Mouse (Mus musculus) small intestine, adult 2 months (tissue): Measurements from ENCODE around the gene Gal3st2.
"Not testable (repeated sequence)": the region's sequence is repeated elsewhere in the genome, so short reads cannot be mapped to it uniquely, and the experiment has no call there.

Experiments
- CTCF ChIP-seq: fragments of 200-500 bp; IDR thresholded peaks from 2 replicates; pipeline ENCODE4 v1.5.1; 2012; ENCODE audit warnings: low read depth, mild to moderate bottlenecking, control low read depth, inconsistent platforms, low read length, moderate library complexity, mixed read lengths; ENCODE audit not compliant: insufficient replicate concordance, insufficient read length; ENCODE audit errors: extremely low read depth
- POLR2A ChIP-seq: fragments of 200-500 bp; IDR thresholded peaks from 2 replicates; pipeline ENCODE4 v1.6.1; 2012; ENCODE audit warnings: low read depth, mild to moderate bottlenecking, control low read depth, inconsistent platforms, low read length, moderate library complexity

DNA sequence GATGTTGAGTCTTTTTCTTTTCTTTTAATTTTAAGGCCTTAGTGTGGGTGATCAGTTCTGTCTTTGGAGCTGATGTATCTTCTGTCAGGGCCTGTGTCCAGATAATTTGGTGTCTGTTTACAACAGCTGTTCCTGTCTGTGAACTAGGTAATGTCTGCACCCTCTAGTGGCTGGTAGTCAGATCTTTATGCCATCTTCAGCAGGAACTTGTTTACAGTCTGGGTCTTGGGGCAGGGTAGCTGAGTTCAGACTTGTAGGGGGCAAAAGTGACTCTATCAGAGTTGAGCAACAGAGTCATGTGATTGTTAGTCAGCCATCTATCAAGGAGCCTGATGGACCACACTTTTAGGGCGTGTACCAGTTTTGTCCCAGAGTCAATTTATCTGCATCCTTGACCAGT is 36.3 kb downstream of the Gal3st2 start:
- TF ChIP-seq CTCF, POLR2A: not testable (repeated sequence)
